Mouse (Mus musculus): ENCODE results near the gene Cd2bp2. TPM values are rescaled to one million over a fixed set of nuclear protein-coding genes. Genes with fewer than 3 reads are reported as not detected.

Cd2bp2 gene
- polyA plus RNA-seq, 1 experiment from 2014 or later = 56.4 TPM

- WGBS = 91% methylated on average over 4 of the region's 4 CpGs
- Histone ChIP-seq H3K27me3 (no peaks in the 10 kb centered on the region), H3K27ac (replicated peaks) (no peak overlapping the region), H3K9me3 (replicated peaks) (no peaks in the 10 kb centered on the region), H3K4me1 (no peaks in the 10 kb centered on the region), H3K36me3 (no peaks in the 10 kb centered on the region), H3K4me2 (replicated peaks) (no peak overlapping the region), H3K9ac (no peak overlapping the region), H3K4me3 (replicated peaks) (no peak overlapping the region)
- no peak for ATAC-seq (ENCODE audit: insufficient number of reproducible peaks, low FRiP score, low TSS enrichment, low read depth)
Measured at GRCm38 (mm10) chr7:127157548-127157947, 38.3 kb downstream of the Cd2bp2 start.

- Histone ChIP-seq H3K27me3 (no peaks in the 10 kb centered on the region), H3K9me3 (replicated peaks) (no peaks in the 10 kb centered on the region), H3K4me1 (no peaks in the 10 kb centered on the region), H3K9ac (no peak overlapping the region), H3K4me3 (replicated peaks) (no peak overlapping the region), H3K27ac (replicated peaks) (no peak overlapping the region), H3K36me3 (no peaks in the 10 kb centered on the region), H3K4me2 (replicated peaks) (no peak overlapping the region)
- 76% methylated on average over 3 of the region's 3 CpGs for WGBS
- ATAC-seq (ENCODE audit: insufficient number of reproducible peaks, low FRiP score, low TSS enrichment, low read depth) = no peak
Measured at GRCm38 (mm10) chr7:127153477-127153876, 42.4 kb downstream of the Cd2bp2 start.

- Histone ChIP-seq H3K9ac (no peak overlapping the region), H3K9me3 (replicated peaks) (no peaks in the 10 kb centered on the region), H3K27ac (replicated peaks) (no peak overlapping the region), H3K4me2 (replicated peaks) (no peak overlapping the region), H3K4me1 (no peaks in the 10 kb centered on the region), H3K36me3 (no peaks in the 10 kb centered on the region), H3K4me3 (replicated peaks) (no peak overlapping the region), H3K27me3 (no peaks in the 10 kb centered on the region)
- 89% methylated on average over 6 of the region's 6 CpGs for WGBS
- no peak for ATAC-seq (ENCODE audit: insufficient number of reproducible peaks, low FRiP score, low TSS enrichment, low read depth)
Measured at GRCm38 (mm10) chr7:127152464-127152863, 43.4 kb downstream of the Cd2bp2 start.

- Histone ChIP-seq H3K27ac (replicated peaks) (no peak overlapping the region), H3K9me3 (replicated peaks) (no peaks in the 10 kb centered on the region), H3K27me3 (no peaks in the 10 kb centered on the region), H3K9ac (no peak overlapping the region), H3K4me2 (replicated peaks) (no peak overlapping the region), H3K4me3 (replicated peaks) (no peak overlapping the region), H3K4me1 (no peaks in the 10 kb centered on the region), H3K36me3 (no peaks in the 10 kb centered on the region)
- no peak for ATAC-seq (ENCODE audit: insufficient number of reproducible peaks, low FRiP score, low TSS enrichment, low read depth)
- WGBS = 68% methylated on average over 3 of the region's 3 CpGs
Measured at GRCm38 (mm10) chr7:127147901-127148300, 47.9 kb downstream of the Cd2bp2 start.

- Histone ChIP-seq H3K4me3 (replicated peaks) (no peak overlapping the region), H3K4me1 (no peaks in the 10 kb centered on the region), H3K9me3 (replicated peaks) (no peaks in the 10 kb centered on the region), H3K4me2 (replicated peaks) (no peak overlapping the region), H3K36me3 (no peaks in the 10 kb centered on the region), H3K27me3 (no peaks in the 10 kb centered on the region), H3K27ac (replicated peaks) (no peak overlapping the region), H3K9ac (no peak overlapping the region)
- WGBS = 48% methylated on average over 2 of the region's 2 CpGs
- ATAC-seq (ENCODE audit: insufficient number of reproducible peaks, low FRiP score, low TSS enrichment, low read depth) = no peak
Measured at GRCm38 (mm10) chr7:127146267-127146603, 49.6 kb downstream of the Cd2bp2 start.

GRCm38 (mm10) chr7:127145387-127146266 is 50.2 kb downstream of the Cd2bp2 start:
- WGBS = 45% methylated on average over 9 of the region's 9 CpGs
- Histone ChIP-seq H3K27me3 (no peaks in the 10 kb centered on the region), H3K4me1 (no peaks in the 10 kb centered on the region), H3K9ac (no peak overlapping the region), H3K27ac (replicated peaks) (no peak overlapping the region), H3K4me2 (replicated peaks) (no peak overlapping the region), H3K36me3 (no peaks in the 10 kb centered on the region), H3K4me3 (replicated peaks) (no peak overlapping the region), H3K9me3 (replicated peaks) (no peaks in the 10 kb centered on the region)
- no peak for ATAC-seq (ENCODE audit: insufficient number of reproducible peaks, low FRiP score, low TSS enrichment, low read depth)

- no peak overlapping the region for H3K27ac ChIP-seq (replicated peaks)
- no peaks in the 10 kb centered on the region for H3K4me1 ChIP-seq
- H3K36me3 ChIP-seq = no peaks in the 10 kb centered on the region
- no peaks in the 10 kb centered on the region for H3K9me3 ChIP-seq (replicated peaks)
- ATAC-seq (ENCODE audit: insufficient number of reproducible peaks, low FRiP score, low TSS enrichment, low read depth) = no peak
- H3K27me3 ChIP-seq = no peaks in the 10 kb centered on the region
- no peak overlapping the region for H3K9ac ChIP-seq
- 80% methylated on average over 7 of the region's 7 CpGs for WGBS
- H3K4me3 ChIP-seq (replicated peaks) = no peak overlapping the region
- no peak overlapping the region for H3K4me2 ChIP-seq (replicated peaks)
Measured at GRCm38 (mm10) chr7:127144412-127144811, 51.4 kb downstream of the Cd2bp2 start.

- Histone ChIP-seq H3K4me1 (no peaks in the 10 kb centered on the region), H3K4me3 (replicated peaks) (no peak overlapping the region), H3K9ac (no peak overlapping the region), H3K36me3 (no peaks in the 10 kb centered on the region), H3K4me2 (replicated peaks) (no peak overlapping the region), H3K27ac (replicated peaks) (no peak overlapping the region), H3K9me3 (replicated peaks) (no peaks in the 10 kb centered on the region), H3K27me3 (no peaks in the 10 kb centered on the region)
- 84% methylated on average over 4 of the region's 4 CpGs for WGBS
- ATAC-seq (ENCODE audit: insufficient number of reproducible peaks, low FRiP score, low TSS enrichment, low read depth) = no peak
Measured at GRCm38 (mm10) chr7:127142666-127143065, 53.2 kb downstream of the Cd2bp2 start.

- H3K9ac ChIP-seq = no peak overlapping the region
- 43% methylated on average over 2 of the region's 2 CpGs for WGBS
- no peaks in the 10 kb centered on the region for H3K9me3 ChIP-seq (replicated peaks)
- no peak for ATAC-seq (ENCODE audit: insufficient number of reproducible peaks, low FRiP score, low TSS enrichment, low read depth)
- no peak overlapping the region for H3K4me3 ChIP-seq (replicated peaks)
- no peaks in the 10 kb centered on the region for H3K36me3 ChIP-seq
- no peak overlapping the region for H3K4me2 ChIP-seq (replicated peaks)
- no peak overlapping the region for H3K27ac ChIP-seq (replicated peaks)
- H3K27me3 ChIP-seq = no peaks in the 10 kb centered on the region
- H3K4me1 ChIP-seq = no peaks in the 10 kb centered on the region
Measured at GRCm38 (mm10) chr7:127142214-127142613, 53.6 kb downstream of the Cd2bp2 start.

Other genes starting within 250 kb of the Cd2bp2 start
- gene Asphd1, start 246.5 kb downstream of the Cd2bp2 start, polyA plus RNA-seq (2015; fragmentation: Nextera tagmentation; extraction: Ambion mirVana) = 0.15 and 0.37 TPM in 2 replicates
- gene Sez6l2, start 245.5 kb downstream of the Cd2bp2 start, polyA plus RNA-seq (2015; fragmentation: Nextera tagmentation; extraction: Ambion mirVana) = 0.63 and 0.88 TPM in 2 replicates
- 106 TPM in 2 replicates for gene Cdipt, start 220.1 kb downstream of the Cd2bp2 start, polyA plus RNA-seq (2015; fragmentation: Nextera tagmentation; extraction: Ambion mirVana)
- gene Cdiptos, start 220.0 kb downstream of the Cd2bp2 start, polyA plus RNA-seq (2015; fragmentation: Nextera tagmentation; extraction: Ambion mirVana) = 3.2 TPM in 2 replicates
- gene Mvp, start 181.4 kb downstream of the Cd2bp2 start, polyA plus RNA-seq (2015; fragmentation: Nextera tagmentation; extraction: Ambion mirVana) = 12.0 and 12.5 TPM in 2 replicates
- gene Pagr1b, start 179.6 kb downstream of the Cd2bp2 start, polyA plus RNA-seq (2015; fragmentation: Nextera tagmentation; extraction: Ambion mirVana) = 0.33 and 0.43 TPM in 2 replicates
- 40.9 and 73.0 TPM in 2 replicates for gene Pagr1a, start 178.7 kb downstream of the Cd2bp2 start, polyA plus RNA-seq (2015; fragmentation: Nextera tagmentation; extraction: Ambion mirVana)
- 55.0 and 78.2 TPM in 2 replicates for gene Gm42742, start 175.0 kb downstream of the Cd2bp2 start, polyA plus RNA-seq (2015; fragmentation: Nextera tagmentation; extraction: Ambion mirVana)
- 18.9 and 21.9 TPM in 2 replicates for gene Prrt2, start 174.8 kb downstream of the Cd2bp2 start, polyA plus RNA-seq (2015; fragmentation: Nextera tagmentation; extraction: Ambion mirVana)
- gene Maz, start 169.0 kb downstream of the Cd2bp2 start, polyA plus RNA-seq (2015; fragmentation: Nextera tagmentation; extraction: Ambion mirVana) = 75.2 and 79.8 TPM in 2 replicates
- gene Kif22, start 153.6 kb downstream of the Cd2bp2 start, polyA plus RNA-seq (2015; fragmentation: Nextera tagmentation; extraction: Ambion mirVana) = 87.5 and 90.6 TPM in 2 replicates
- not detected in 2 replicates for gene Zg16, start 108.7 kb downstream of the Cd2bp2 start, polyA plus RNA-seq (2015; fragmentation: Nextera tagmentation; extraction: Ambion mirVana)
- 4.8 and 6.3 TPM in 2 replicates for gene AI467606, start 104.7 kb downstream of the Cd2bp2 start, polyA plus RNA-seq (2015; fragmentation: Nextera tagmentation; extraction: Ambion mirVana)
- 2.0 and 3.3 TPM in 2 replicates for gene Qprt, start 73.8 kb downstream of the Cd2bp2 start, polyA plus RNA-seq (2015; fragmentation: Nextera tagmentation; extraction: Ambion mirVana)
- 0.61 and 0.67 TPM in 2 replicates for gene Spn, start 58.2 kb downstream of the Cd2bp2 start, polyA plus RNA-seq (2015; fragmentation: Nextera tagmentation; extraction: Ambion mirVana)
- 29.4 and 32.5 TPM in 2 replicates for gene Tbc1d10b, start 12.4 kb upstream of the Cd2bp2 start, polyA plus RNA-seq (2015; fragmentation: Nextera tagmentation; extraction: Ambion mirVana)
- 585 and 767 TPM in 2 replicates for gene Mylpf, start 12.8 kb upstream of the Cd2bp2 start, polyA plus RNA-seq (2015; fragmentation: Nextera tagmentation; extraction: Ambion mirVana)
- gene Zfp553, start 37.0 kb upstream of the Cd2bp2 start, polyA plus RNA-seq (2015; fragmentation: Nextera tagmentation; extraction: Ambion mirVana) = 41.3 and 42.5 TPM in 2 replicates
- 22.4 and 23.9 TPM in 2 replicates for gene Sept1, start 37.1 kb upstream of the Cd2bp2 start, polyA plus RNA-seq (2015; fragmentation: Nextera tagmentation; extraction: Ambion mirVana)
- 73.7 and 77.5 TPM in 2 replicates for gene Zfp771, start 48.2 kb upstream of the Cd2bp2 start, polyA plus RNA-seq (2015; fragmentation: Nextera tagmentation; extraction: Ambion mirVana)
- gene Dctpp1, start 64.7 kb upstream of the Cd2bp2 start, polyA plus RNA-seq (2015; fragmentation: Nextera tagmentation; extraction: Ambion mirVana) = 141 and 142 TPM in 2 replicates
- gene Sephs2, start 78.0 kb upstream of the Cd2bp2 start, polyA plus RNA-seq (2015; fragmentation: Nextera tagmentation; extraction: Ambion mirVana) = 53.7 and 58.5 TPM in 2 replicates
- 1.5 and 1.9 TPM in 2 replicates for gene Itgal, start 100.2 kb upstream of the Cd2bp2 start, polyA plus RNA-seq (2015; fragmentation: Nextera tagmentation; extraction: Ambion mirVana)
- 16.7 and 17.7 TPM in 2 replicates for gene Zfp768, start 149.5 kb upstream of the Cd2bp2 start, polyA plus RNA-seq (2015; fragmentation: Nextera tagmentation; extraction: Ambion mirVana)
- 10.6 and 12.3 TPM in 2 replicates for gene Zfp747, start 180.0 kb upstream of the Cd2bp2 start, polyA plus RNA-seq (2015; fragmentation: Nextera tagmentation; extraction: Ambion mirVana)
- 5.3 and 6.2 TPM in 2 replicates for gene 9130019O22Rik, start 191.1 kb upstream of the Cd2bp2 start, polyA plus RNA-seq (2015; fragmentation: Nextera tagmentation; extraction: Ambion mirVana)
- gene E430018J23Rik, start 197.6 kb upstream of the Cd2bp2 start, polyA plus RNA-seq (2015; fragmentation: Nextera tagmentation; extraction: Ambion mirVana) = 8.4 and 9.2 TPM in 2 replicates
- gene Zfp764, start 210.8 kb upstream of the Cd2bp2 start, polyA plus RNA-seq (2015; fragmentation: Nextera tagmentation; extraction: Ambion mirVana) = 8.9 and 9.2 TPM in 2 replicates
- gene Zfp688, start 226.0 kb upstream of the Cd2bp2 start, polyA plus RNA-seq (2015; fragmentation: Nextera tagmentation; extraction: Ambion mirVana) = 24.1 and 24.8 TPM in 2 replicates

Data from embryonic facial prominence, embryonic 15.5 days (tissue).